Mouse (Mus musculus) E14TG2a.4 (cell line): ENCODE measurements around the gene Cct8.
A peak's percentile ranks its signal among the peaks of the same experiment; 100 is the strongest.

Experiments used
- H3K27me3 ChIP-seq: 2 replicates; pipeline ENCODE4 v1.6.1; 2014; ENCODE audit warnings: low read length, control low read depth; ENCODE audit not compliant: insufficient read depth
- H3K36me3 ChIP-seq: 2 replicates; pipeline ENCODE4 v1.6.1; 2014; ENCODE audit warnings: low read length, control low read depth; ENCODE audit not compliant: insufficient read depth
- H3K4me1 ChIP-seq: replicated peaks from 2 replicates; pipeline ENCODE4 v1.6.1; 2014; ENCODE audit warnings: low read depth, low read length, control low read depth
- H3K4me3 ChIP-seq: replicated peaks from 2 replicates; pipeline ENCODE4 v1.5.1; 2014; ENCODE audit warnings: mild to moderate bottlenecking, low read length
- H3K9me3 ChIP-seq: 2 replicates; pipeline ENCODE4 v1.6.1; 2014; ENCODE audit warnings: low read length, control low read depth
- CTCF ChIP-seq: conservative IDR thresholded peaks from 2 replicates; pipeline ENCODE4 v1.5.1; 2014; ENCODE audit warnings: low read length
- NANOG ChIP-seq: IDR thresholded peaks from 2 replicates; pipeline ENCODE4 v1.6.1; 2014; ENCODE audit warnings: borderline replicate concordance, low read length, mixed read lengths
- POU5F1 ChIP-seq: IDR thresholded peaks from 2 replicates; pipeline ENCODE4 v1.6.1; 2014; ENCODE audit warnings: low read length, borderline replicate concordance

The Cct8 gene

GRCm38 (mm10) chr16:87441089-87441488 lies 54.6 kb downstream of the Cct8 start:
- H3K27me3 ChIP-seq = no peaks in the 10 kb centered on the region
- H3K4me3 ChIP-seq = peak overlapping the region; percentile 96
- H3K9me3 ChIP-seq = no peaks in the 10 kb centered on the region
- peak; percentile 26 for TF ChIP-seq CTCF
- TF ChIP-seq POU5F1 = no peak
- H3K4me1 ChIP-seq = peaks cover 46% of the 10 kb centered on the region
- H3K36me3 ChIP-seq = no peaks in the 10 kb centered on the region

- Histone ChIP-seq H3K36me3 (no peaks in the 10 kb centered on the region), H3K4me1 (peaks cover 54% of the 10 kb centered on the region), H3K4me3 (peak within 1 kb of the TSS; percentile 96), H3K9me3 (no peaks in the 10 kb centered on the region), H3K27me3 (no peaks in the 10 kb centered on the region)
- TF ChIP-seq POU5F1 = no peak
- no peak for TF ChIP-seq NANOG
- no peak for TF ChIP-seq CTCF
These were observed 55.4 kb downstream of the Cct8 start, which contains the start of gene Rwdd2b for GRCm38 (mm10) chr16:87440184-87440686. TSS of gene Rwdd2b (minus strand) at chr16:87440573.

GRCm38 (mm10) chr16:87438697-87439096 lies 57.0 kb downstream of the Cct8 start:
- no peaks in the 10 kb centered on the region for H3K27me3 ChIP-seq
- no peak for TF ChIP-seq NANOG
- TF ChIP-seq POU5F1 = no peak
- TF ChIP-seq CTCF = no peak
- no peak overlapping the region for H3K4me3 ChIP-seq
- H3K4me1 ChIP-seq = peaks cover 62% of the 10 kb centered on the region
- no peaks in the 10 kb centered on the region for H3K36me3 ChIP-seq
- no peaks in the 10 kb centered on the region for H3K9me3 ChIP-seq

GRCm38 (mm10) chr16:87437096-87437495 lies 58.6 kb downstream of the Cct8 start:
- Histone ChIP-seq H3K27me3 (no peaks in the 10 kb centered on the region), H3K4me3 (peak overlapping the region; percentile 72), H3K4me1 (peaks cover 65% of the 10 kb centered on the region), H3K36me3 (no peaks in the 10 kb centered on the region), H3K9me3 (no peaks in the 10 kb centered on the region)
- TF ChIP-seq NANOG = no peak
- no peak for TF ChIP-seq POU5F1
- TF ChIP-seq CTCF = no peak

- Histone ChIP-seq H3K4me1 (peaks cover 60% of the 10 kb centered on the region), H3K27me3 (no peaks in the 10 kb centered on the region), H3K4me3 (peak overlapping the region; percentile 72), H3K36me3 (no peaks in the 10 kb centered on the region), H3K9me3 (no peaks in the 10 kb centered on the region)
- TF ChIP-seq NANOG = no peak; the same call in 1 of the 2 replicates
- no peak for TF ChIP-seq CTCF
- no peak for TF ChIP-seq POU5F1
These were observed 60.1 kb downstream of the Cct8 start for GRCm38 (mm10) chr16:87435411-87436205.

- H3K36me3 ChIP-seq = no peaks in the 10 kb centered on the region
- TF ChIP-seq CTCF (no peak), POU5F1 (no peak), NANOG (no peak)
- no peak overlapping the region for H3K4me3 ChIP-seq
- peaks cover 65% of the 10 kb centered on the region for H3K4me1 ChIP-seq
- no peaks in the 10 kb centered on the region for H3K9me3 ChIP-seq
- no peaks in the 10 kb centered on the region for H3K27me3 ChIP-seq
These were observed 60.7 kb downstream of the Cct8 start for GRCm38 (mm10) chr16:87434946-87435345.

- TF ChIP-seq NANOG = no peak
- no peak for TF ChIP-seq POU5F1
- no peak for TF ChIP-seq CTCF
- no peaks in the 10 kb centered on the region for H3K36me3 ChIP-seq
- no peak overlapping the region for H3K4me3 ChIP-seq
- H3K9me3 ChIP-seq = no peaks in the 10 kb centered on the region
- no peaks in the 10 kb centered on the region for H3K27me3 ChIP-seq
- H3K4me1 ChIP-seq = peaks cover 65% of the 10 kb centered on the region
These were observed 61.4 kb downstream of the Cct8 start for GRCm38 (mm10) chr16:87434266-87434665.
